Comparison of ENCODE assay signal across 25 mouse cellular contexts in the genomic region with DNA sequence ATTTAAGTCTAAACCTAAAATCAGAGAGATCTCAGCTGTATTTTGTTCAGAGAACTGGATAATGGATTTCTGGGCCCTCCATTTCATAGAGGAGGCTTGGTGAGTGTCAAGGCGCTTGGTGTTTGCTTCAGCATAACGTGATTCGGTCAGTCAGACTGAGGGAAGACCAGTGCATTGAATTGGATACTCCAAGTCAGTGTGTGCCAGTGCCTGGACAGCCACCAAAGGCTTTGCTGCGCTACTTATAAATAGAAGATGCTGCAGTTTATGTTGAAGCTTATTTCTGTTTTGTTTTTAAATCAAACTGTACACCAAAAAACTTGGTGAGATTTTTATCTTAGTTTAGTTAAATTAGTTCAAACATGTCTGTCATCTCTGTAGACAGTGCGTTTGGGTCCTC. TPM values are rescaled to one million over a fixed set of nuclear protein-coding genes. Genes with fewer than 3 reads are reported as not detected.
DNase-seq lines count a peak whose midpoint lies in the region; TF ChIP-seq lines count a peak whose summit lies in the region.
"Had no signal": no experiment of that assay in that cellular context is flagged by ENCODE, and none has a peak within 500 bp of the region (broad histone marks: within the 10 kb centered on the region; RNA-seq: fewer than 3 reads in every experiment).

No protein-coding gene starts in this region.

- intact Hi-C loops in gastrocnemius, postnatal 36 days (cut with DNase I): no loop called here
- intact Hi-C loops in gastrocnemius, adult 2 months (cut with DNase I): no loop called here
- intact Hi-C loops in gastrocnemius, postnatal 14 days (cut with DNase I; ENCODE audit: low total_unique reads): no loop called here
- intact Hi-C loops in left cerebral cortex, postnatal 14 days (cut with DNase I): no loop called here

- TF ChIP-seq CTCF in gastrocnemius, adult 2 months (IDR thresholded peaks at IDR 0.05): no peak

- peak; percentile 46 for DNase-seq in gastrocnemius, adult 18-20 months (ENCODE audit: low spot score)
- DNase-seq in gastrocnemius, postnatal 36 days: no peak
- peak; percentile 73 for DNase-seq in gastrocnemius, adult 2 months
- no peak for DNase-seq in gastrocnemius, postnatal 14 days
- peak; percentile 78 for DNase-seq in heart, adult 11 months
- no peak for DNase-seq in heart, embryonic 10.5 days (ENCODE audit: low spot score)
- DNase-seq in skeletal muscle tissue, adult 2 months (ENCODE audit: low read depth, low spot score): peak; percentile 58
- no peak for DNase-seq in left cerebral cortex, postnatal 14 days (ENCODE audit: low spot score in 2 of 2)
- DNase-seq: adrenal gland, adult 2 months; adrenal gland, adult 8-10 months; adrenal gland, postnatal 10 days; adrenal gland, postnatal 14 days; adrenal gland, postnatal 25 days; adrenal gland, postnatal 36 days; B cell, adult 2 months; cerebellum, adult 11 months; cerebellum, adult 11-12 months had no signal

- no peaks in the 10 kb centered on the region for H3K9me3 ChIP-seq in heart, embryonic 10.5 days
- H3K9me3 ChIP-seq: G1E had no signal

- peak overlapping the region; percentile 72 for H3K27ac ChIP-seq in gastrocnemius, adult 2 months
- H3K27ac ChIP-seq in heart, embryonic 10.5 days: no peak overlapping the region

- 0 out of 2 replicates have a peak, but pooled peaks cover 3% of the 10 kb centered on the region for H3K4me1 ChIP-seq in heart, embryonic 10.5 days

- H3K27me3 ChIP-seq in heart, embryonic 10.5 days (ENCODE audit: insufficient read depth, poor library complexity, severe bottlenecking): no peaks in the 10 kb centered on the region
- H3K27me3 ChIP-seq: CH12.LX, Patski had no signal

- WGBS in heart, embryonic 10.5 days: 90% methylated on average over 5 of the region's 5 CpGs

- peaks cover 79% of the 10 kb centered on the region for H3K36me3 ChIP-seq in heart, embryonic 10.5 days

- no peak overlapping the region for H3K4me3 ChIP-seq in gastrocnemius, adult 2 months
- no peak overlapping the region for H3K4me3 ChIP-seq in heart, embryonic 10.5 days

RNA-seq across cellular contexts. Expression of a gene that starts 16.2 kb away (rescaled TPM):
- total RNA-seq in gastrocnemius, adult 18-20 months (2021): not detected
- not detected for total RNA-seq in gastrocnemius, postnatal 36 days (2021)
- total RNA-seq in gastrocnemius, adult 2 months (2021): not detected
- total RNA-seq in gastrocnemius, postnatal 14 days (2021): not detected
- not detected in 2 replicates for polyA plus RNA-seq in heart, embryonic 10.5 days (2016; fragmentation: Nextera tagmentation; extraction: Ambion mirVana)
- not detected for total RNA-seq in left cerebral cortex, postnatal 14 days (2021)
- total RNA-seq: adrenal gland, adult 18-20 months; adrenal gland, adult 2 months; adrenal gland, postnatal 14 days; adrenal gland, postnatal 36 days; ES-E14; MEL had no signal
- polyA plus RNA-seq: C2C12; CD4-positive, CD25-positive, alpha-beta regulatory T cell, adult 4 months; Patski had no signal

RNA-seq across cellular contexts. Expression of a gene that starts 45.7 kb away (rescaled TPM):
- 10 to 100 TPM; 32.3 to 32.7 TPM for total RNA-seq in gastrocnemius, adult 18-20 months (2021)
- total RNA-seq in gastrocnemius, postnatal 36 days (2021): 10 to 100 TPM; 23.7 to 27.7 TPM
- total RNA-seq in gastrocnemius, adult 2 months (2021): 10 to 100 TPM; 31.0 to 35.8 TPM
- total RNA-seq in gastrocnemius, postnatal 14 days (2021): 10 to 100 TPM; 29.3 to 32.6 TPM
- polyA plus RNA-seq in heart, embryonic 10.5 days (2016; fragmentation: Nextera tagmentation; extraction: Ambion mirVana): 15.8 and 18.6 TPM in 2 replicates
- total RNA-seq in left cerebral cortex, postnatal 14 days (2021): 10 to 100 TPM; 56.3 to 57.5 TPM

Comparison
In these comparisons a context has a peak if more than half of its experiments do, and no peak if none do; other contexts are left out.
1. DNase-seq: peak in gastrocnemius, adult 18-20 months (single experiment), gastrocnemius, adult 2 months (single experiment), heart, adult 11 months (single experiment) and skeletal muscle tissue, adult 2 months (single experiment); none in gastrocnemius, postnatal 36 days (0 of 2), gastrocnemius, postnatal 14 days (single experiment), heart, embryonic 10.5 days (single experiment) and left cerebral cortex, postnatal 14 days (0 of 2).